Mouse (Mus musculus) midbrain, embryonic 13.5 days (tissue): Measurements from ENCODE around the gene Havcr2. TPM values are rescaled to one million over a fixed set of nuclear protein-coding genes. Genes with fewer than 3 reads are reported as not detected.
"Not testable (repeated sequence)": the region's sequence is repeated elsewhere in the genome, so short reads cannot be mapped to it uniquely, and the experiment has no call there.

Experiments used
- ATAC-seq: fragments of 200-750 bp; cut with Nextera tagmentation; 2 replicates; pipeline ENCODE4 v1.8.0; 2017; ENCODE audit warnings: mild to moderate bottlenecking, moderate TSS enrichment, moderate library complexity
- H3K27ac ChIP-seq: fragments of 300-500 bp; sonication (generic); 2 replicates; pipeline ENCODE4 v1.5.1; 2015; ENCODE audit warnings: inconsistent platforms, mild to moderate bottlenecking, moderate library complexity
- H3K27me3 ChIP-seq: fragments of 300-500 bp; sonication (generic); 2 replicates; pipeline ENCODE4 v1.6.1; 2015; ENCODE audit warnings: mild to moderate bottlenecking, inconsistent platforms
- H3K36me3 ChIP-seq: fragments of 300-500 bp; sonication (generic); 2 replicates; pipeline ENCODE4 v1.6.1; 2015; ENCODE audit warnings: mild to moderate bottlenecking, inconsistent platforms
- H3K4me1 ChIP-seq: fragments of 300-500 bp; sonication (generic); replicated peaks from 2 replicates; pipeline ENCODE4 v1.6.1; 2015; ENCODE audit warnings: inconsistent platforms
- H3K4me2 ChIP-seq: fragments of 300-500 bp; sonication (generic); replicated peaks from 2 replicates; pipeline ENCODE4 v1.6.1; 2015; ENCODE audit warnings: moderate library complexity, mild to moderate bottlenecking, inconsistent platforms
- H3K4me3 ChIP-seq: fragments of 300-500 bp; sonication (generic); replicated peaks from 2 replicates; pipeline ENCODE4 v1.5.1; 2015; ENCODE audit warnings: mild to moderate bottlenecking, inconsistent platforms
- H3K9ac ChIP-seq: fragments of 300-500 bp; sonication (generic); replicated peaks from 2 replicates; pipeline ENCODE4 v1.6.1; 2015; ENCODE audit warnings: mild to moderate bottlenecking, inconsistent platforms
- H3K9me3 ChIP-seq: fragments of 300-500 bp; sonication (generic); 2 replicates; pipeline ENCODE4 v1.6.1; 2016; ENCODE audit warnings: mild to moderate bottlenecking, inconsistent platforms
- WGBS: fragments of 180-500 bp; shearing (Covaris S2); methylation state at CpG from one replicate; pipeline ENCODE4 v1.1.7; 2015; 5-methylcytosine and 5-hydroxymethylcytosine counted together
- polyA plus RNA-seq: library from polyadenylated mRNA; unstranded; fragments of >200 nt; fragmentation: Nextera tagmentation; extraction: Ambion mirVana; gene quantifications from 2 replicates; pipeline ENCODE4 v1.2.1, GENCODE M21; 2015

Havcr2 gene
- polyA plus RNA-seq, 1 experiment from 2014 or later = 0.11 TPM

DNA sequence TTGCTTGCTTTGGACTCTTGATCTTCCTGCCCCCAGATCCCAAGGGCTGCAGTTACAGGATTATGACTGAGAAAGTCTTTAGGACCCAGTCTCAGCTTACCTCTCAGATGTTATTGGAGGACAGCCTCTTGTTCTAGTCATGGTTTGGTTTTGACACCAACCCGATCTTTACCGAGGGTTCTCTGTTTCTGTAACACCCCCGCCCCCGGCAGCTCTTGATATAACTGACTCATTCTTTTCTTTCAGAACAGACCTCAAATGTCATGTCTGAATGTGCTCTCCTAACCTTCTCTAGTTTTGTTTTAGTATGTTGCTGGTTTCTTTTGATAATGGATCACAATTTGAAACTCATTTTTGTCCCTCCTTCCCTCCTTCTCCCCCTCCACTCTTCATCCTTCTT is 19.5 kb downstream of the Havcr2 start:
- Histone ChIP-seq H3K4me3 (no peak overlapping the region), H3K9ac (no peak overlapping the region), H3K27ac (no peak overlapping the region), H3K4me1 (no peaks in the 10 kb centered on the region), H3K27me3 (no peaks in the 10 kb centered on the region), H3K4me2 (no peak overlapping the region), H3K36me3 (no peaks in the 10 kb centered on the region), H3K9me3 (no peaks in the 10 kb centered on the region)
- no peak for ATAC-seq
- 96% methylated on average over 4 of the region's 4 CpGs for WGBS

DNA sequence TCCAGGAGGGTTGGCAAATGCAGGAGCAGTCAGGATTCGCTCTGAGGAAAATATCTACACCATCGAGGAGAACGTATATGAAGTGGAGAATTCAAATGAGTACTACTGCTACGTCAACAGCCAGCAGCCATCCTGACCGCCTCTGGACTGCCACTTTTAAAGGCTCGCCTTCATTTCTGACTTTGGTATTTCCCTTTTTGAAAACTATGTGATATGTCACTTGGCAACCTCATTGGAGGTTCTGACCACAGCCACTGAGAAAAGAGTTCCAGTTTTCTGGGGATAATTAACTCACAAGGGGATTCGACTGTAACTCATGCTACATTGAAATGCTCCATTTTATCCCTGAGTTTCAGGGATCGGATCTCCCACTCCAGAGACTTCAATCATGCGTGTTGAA is 24.6 kb downstream of the Havcr2 start:
- no peak overlapping the region for H3K9ac ChIP-seq
- H3K36me3 ChIP-seq = no peaks in the 10 kb centered on the region
- ATAC-seq = no peak
- 87% methylated on average over 9 of the region's 9 CpGs for WGBS
- H3K4me2 ChIP-seq = no peak overlapping the region
- no peaks in the 10 kb centered on the region for H3K4me1 ChIP-seq
- H3K27ac ChIP-seq = no peak overlapping the region
- no peaks in the 10 kb centered on the region for H3K9me3 ChIP-seq
- no peak overlapping the region for H3K4me3 ChIP-seq
- H3K27me3 ChIP-seq = no peaks in the 10 kb centered on the region

GRCm38 (mm10) chr11:46480517-46480916 is 25.8 kb downstream of the Havcr2 start:
- WGBS = 85% methylated on average over 7 of the region's 7 CpGs
- H3K4me3 ChIP-seq = no peak overlapping the region

DNA sequence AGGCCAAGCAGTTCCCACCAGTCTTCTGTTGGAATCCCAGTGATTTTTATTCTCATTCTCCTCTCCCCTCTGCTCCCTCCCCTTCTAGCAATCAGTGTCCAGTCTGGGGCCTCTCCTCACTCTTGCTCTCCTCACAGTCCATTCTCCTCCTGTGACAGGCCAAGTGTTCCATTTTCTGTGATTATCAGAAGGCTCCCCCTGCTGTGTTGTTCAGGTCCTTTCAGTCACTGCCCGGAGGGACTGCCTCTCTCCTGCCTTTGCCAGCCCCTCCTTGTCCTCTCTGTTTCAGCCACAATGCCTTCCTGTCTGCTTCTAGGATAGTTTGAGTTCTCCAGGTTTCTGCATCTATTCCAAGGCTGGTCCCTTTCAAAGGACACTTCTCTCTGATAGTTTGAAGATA is 33.5 kb downstream of the Havcr2 start:
- Histone ChIP-seq H3K9ac (no peak overlapping the region), H3K9me3 (no peaks in the 10 kb centered on the region), H3K27me3 (no peaks in the 10 kb centered on the region), H3K4me1 (no peaks in the 10 kb centered on the region), H3K27ac (no peak overlapping the region), H3K36me3 (no peaks in the 10 kb centered on the region), H3K4me3 (no peak overlapping the region), H3K4me2 (no peak overlapping the region)
- whole genome bisulfite sequencing = 18% methylated on average over 1 of the region's 1 CpGs
- ATAC-seq = no peak

More at GRCm38 (mm10) chr11:46480517-46480916, 25.8 kb downstream of the Havcr2 start:
- Histone ChIP-seq H3K4me2 (no peak overlapping the region), H3K36me3 (no peaks in the 10 kb centered on the region), H3K27ac (no peak overlapping the region), H3K9ac (no peak overlapping the region), H3K9me3 (no peaks in the 10 kb centered on the region), H3K4me1 (no peaks in the 10 kb centered on the region), H3K27me3 (no peaks in the 10 kb centered on the region)
- ATAC-seq = no peak

- Histone ChIP-seq H3K27ac (no peak overlapping the region), H3K36me3 (no peaks in the 10 kb centered on the region), H3K4me2 (no peak overlapping the region), H3K4me3 (no peak overlapping the region), H3K4me1 (no peaks in the 10 kb centered on the region), H3K27me3 (no peaks in the 10 kb centered on the region), H3K9ac (no peak overlapping the region), H3K9me3 (no peaks in the 10 kb centered on the region)
- 91% methylated on average over 2 of the region's 2 CpGs for WGBS
- no peak for ATAC-seq
Observed at GRCm38 (mm10) chr11:46488650-46489049, 33.9 kb downstream of the Havcr2 start.

- WGBS = 81% methylated on average over 3 of the region's 3 CpGs
- H3K9ac ChIP-seq = no peak overlapping the region
- H3K4me2 ChIP-seq = no peak overlapping the region
- H3K4me1 ChIP-seq = no peaks in the 10 kb centered on the region
- no peak for ATAC-seq
- no peak overlapping the region for H3K27ac ChIP-seq
- no peaks in the 10 kb centered on the region for H3K27me3 ChIP-seq
- H3K4me3 ChIP-seq = no peak overlapping the region
- no peaks in the 10 kb centered on the region for H3K36me3 ChIP-seq
- no peaks in the 10 kb centered on the region for H3K9me3 ChIP-seq
Observed at GRCm38 (mm10) chr11:46507146-46507545, 52.4 kb downstream of the Havcr2 start.

DNA sequence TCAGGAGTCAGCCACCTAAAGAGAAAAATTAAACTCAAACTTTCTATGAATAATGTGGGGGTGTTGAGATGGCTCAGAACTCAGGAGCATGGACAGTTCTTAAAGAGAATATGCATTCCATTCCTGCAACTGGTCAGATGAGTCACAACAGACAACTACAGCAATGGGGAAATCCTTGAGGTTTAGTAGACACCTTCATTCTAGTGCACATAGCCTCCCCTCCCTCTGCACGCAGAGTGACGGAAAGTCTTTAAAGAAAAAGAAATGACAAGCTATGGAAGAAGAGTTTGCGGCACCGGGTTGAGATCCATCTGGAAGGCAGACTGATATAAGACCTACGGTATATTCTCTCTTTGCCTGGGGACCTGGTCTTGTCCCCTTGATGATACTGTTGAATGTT is 55.2 kb downstream of the Havcr2 start:
- H3K4me3 ChIP-seq = no peak overlapping the region
- H3K27ac ChIP-seq = no peak overlapping the region
- no peaks in the 10 kb centered on the region for H3K9me3 ChIP-seq
- H3K36me3 ChIP-seq = no peaks in the 10 kb centered on the region
- no peak for ATAC-seq
- H3K4me1 ChIP-seq = no peaks in the 10 kb centered on the region
- H3K4me2 ChIP-seq = no peak overlapping the region
- H3K9ac ChIP-seq = no peak overlapping the region
- H3K27me3 ChIP-seq = no peaks in the 10 kb centered on the region
- 98% methylated on average over 5 of the region's 5 CpGs for WGBS

DNA sequence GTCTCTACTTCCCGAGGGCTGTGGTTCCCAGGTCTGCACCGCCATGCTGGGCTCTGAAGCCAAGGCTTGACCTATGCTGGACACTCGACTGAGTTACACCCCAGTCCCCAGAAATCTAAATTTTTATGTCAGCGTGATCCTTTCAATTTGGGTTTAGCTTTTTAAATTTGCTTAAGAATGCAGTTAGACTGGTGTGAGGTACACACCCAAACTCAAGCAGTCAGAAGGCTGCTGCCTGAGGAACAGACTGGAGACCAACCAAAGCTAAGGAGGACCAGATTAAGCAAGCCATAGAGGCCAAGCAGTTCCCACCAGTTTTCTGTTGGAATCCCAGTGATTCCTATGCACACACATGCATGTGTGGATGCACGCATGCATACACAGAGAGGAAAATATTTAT is 66.6 kb downstream of the Havcr2 start:
- not testable (repeated sequence) for H3K27ac ChIP-seq, H3K9me3 ChIP-seq, H3K4me3 ChIP-seq, H3K36me3 ChIP-seq, H3K9ac ChIP-seq, H3K4me1 ChIP-seq, ATAC-seq, H3K4me2 ChIP-seq, H3K27me3 ChIP-seq
- WGBS = 83% methylated on average over 5 of the region's 5 CpGs

GRCm38 (mm10) chr11:46522719-46523118 is 68.0 kb downstream of the Havcr2 start:
- H3K4me2 ChIP-seq = no peak overlapping the region
- WGBS = 79% methylated on average over 3 of the region's 3 CpGs
- ATAC-seq = no peak
- H3K9ac ChIP-seq = no peak overlapping the region
- no peaks in the 10 kb centered on the region for H3K4me1 ChIP-seq
- no peaks in the 10 kb centered on the region for H3K9me3 ChIP-seq
- no peaks in the 10 kb centered on the region for H3K27me3 ChIP-seq
- H3K27ac ChIP-seq = no peak overlapping the region
- H3K4me3 ChIP-seq = no peak overlapping the region
- no peaks in the 10 kb centered on the region for H3K36me3 ChIP-seq

DNA sequence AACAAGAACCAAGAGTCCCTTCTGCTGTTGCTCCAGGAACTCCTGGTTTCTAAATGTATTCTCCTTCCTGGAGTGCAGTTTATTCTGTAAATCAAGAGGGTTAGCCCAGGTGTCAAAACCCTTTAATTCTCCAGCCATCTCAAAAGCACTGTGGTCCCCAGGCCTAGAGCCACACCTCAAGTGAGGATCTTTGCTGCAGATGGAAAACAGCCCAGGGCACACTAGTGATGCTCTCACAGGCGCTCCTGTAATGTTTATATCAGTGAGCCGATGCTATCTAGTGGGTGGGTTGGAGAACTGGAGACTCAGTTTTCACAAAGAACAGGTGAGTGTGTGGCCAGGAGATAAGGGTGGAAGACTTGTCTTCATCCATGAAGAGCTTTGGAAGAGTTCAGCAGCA is 69.2 kb downstream of the Havcr2 start, which contains the start of gene Gm12169:
Gene Gm12169 (plus strand): TSS at position 301 of the 400 bp plus-strand sequence.
- ATAC-seq = no peak
- WGBS = 93% methylated on average over 2 of the region's 2 CpGs

DNA sequence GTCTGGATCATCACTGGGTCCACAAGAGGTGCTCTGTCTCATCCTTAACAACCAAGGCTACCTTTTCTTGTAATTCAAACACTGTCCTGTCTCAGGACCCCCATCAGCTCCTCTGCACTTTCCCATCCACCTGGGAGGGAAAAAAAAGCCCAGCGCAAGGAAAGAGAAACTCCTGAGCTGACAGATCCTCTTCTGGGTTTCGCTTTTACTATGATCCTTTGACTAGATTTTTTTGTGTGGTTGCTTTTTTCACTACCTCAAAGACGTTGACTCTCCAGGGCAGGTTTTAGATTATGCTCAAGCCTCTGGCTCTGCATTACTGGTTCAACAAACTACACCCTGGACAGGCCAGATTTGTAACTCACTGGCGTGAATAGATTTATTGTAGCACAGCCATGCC is 75.4 kb downstream of the Havcr2 start:
- no peak for ATAC-seq
- H3K36me3 ChIP-seq = no peaks in the 10 kb centered on the region
- H3K27me3 ChIP-seq = no peaks in the 10 kb centered on the region
- WGBS = 84% methylated on average over 4 of the region's 4 CpGs
- no peak overlapping the region for H3K4me3 ChIP-seq
- H3K4me2 ChIP-seq = no peak overlapping the region
- H3K9me3 ChIP-seq = no peaks in the 10 kb centered on the region
- H3K27ac ChIP-seq = no peak overlapping the region
- no peak overlapping the region for H3K9ac ChIP-seq
- H3K4me1 ChIP-seq = no peaks in the 10 kb centered on the region

More for the DNA sequence above, 69.2 kb downstream of the Havcr2 start, which contains the start of gene Gm12169:
- H3K4me3 ChIP-seq = no peak within 1 kb of the TSS
- no peak within 1 kb of the TSS for H3K27ac ChIP-seq
- no peaks in the 10 kb centered on the region for H3K36me3 ChIP-seq
- no peaks in the 10 kb centered on the region for H3K9me3 ChIP-seq
- H3K4me1 ChIP-seq = no peaks in the 10 kb centered on the region
- no peak within 1 kb of the TSS for H3K4me2 ChIP-seq
- H3K9ac ChIP-seq = no peak within 1 kb of the TSS
- no peaks in the 10 kb centered on the region for H3K27me3 ChIP-seq
